ENCODE assay signal across 14 mouse cellular contexts in the genomic region with DNA sequence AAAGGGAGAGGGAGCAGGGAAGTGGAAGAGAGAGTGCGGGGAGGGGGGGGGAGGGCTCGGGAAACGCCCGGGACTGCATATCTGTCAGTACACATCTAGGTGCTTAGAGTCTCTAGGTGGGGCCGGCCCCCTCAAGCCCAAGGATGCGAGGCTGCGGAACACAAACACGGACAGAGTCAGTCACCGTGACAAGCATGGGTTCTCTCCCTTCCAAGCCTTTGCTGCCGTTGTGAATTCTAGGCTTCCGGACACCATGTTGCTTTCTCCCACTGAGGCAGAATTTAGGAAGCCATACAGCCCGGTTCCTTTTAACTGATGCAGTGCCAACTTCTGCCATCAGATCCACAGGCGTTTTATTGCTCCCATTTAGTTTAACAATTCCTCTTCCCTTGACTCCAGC.
DNase-seq lines count a peak whose midpoint lies in the region; ATAC-seq and TF ChIP-seq lines count a peak whose summit lies in the region.
"Had no signal": no experiment of that assay in that cellular context is flagged by ENCODE, and none has a peak within 500 bp of the region (broad histone marks: within the 10 kb centered on the region; RNA-seq: fewer than 3 reads in every experiment).

No protein-coding gene starts in this region.

- no peaks in the 10 kb centered on the region for H3K36me3 ChIP-seq in heart, embryonic 12.5 days
- H3K36me3 ChIP-seq in midbrain, embryonic 13.5 days, result no peaks in the 10 kb centered on the region
- no peaks in the 10 kb centered on the region for H3K36me3 ChIP-seq in midbrain, embryonic 15.5 days (replicated peaks)
- H3K36me3 ChIP-seq in limb, embryonic 10.5 days, result no peaks in the 10 kb centered on the region
- H3K36me3 ChIP-seq in stomach, postnatal 0 days (ENCODE audit: control insufficient read depth, insufficient read depth, low read length), result no peaks in the 10 kb centered on the region

- H3K27ac ChIP-seq in heart, embryonic 12.5 days (ENCODE audit: poor library complexity, severe bottlenecking), result no peak overlapping the region
- H3K27ac ChIP-seq in midbrain, embryonic 13.5 days, result no peak overlapping the region
- H3K27ac ChIP-seq in midbrain, embryonic 15.5 days, result no peak overlapping the region
- no peak overlapping the region for H3K27ac ChIP-seq in limb, embryonic 10.5 days
- H3K27ac ChIP-seq in stomach, postnatal 0 days (replicated peaks), result no peak overlapping the region

- 24% methylated on average over 13 of the region's 13 CpGs for WGBS in heart, embryonic 12.5 days
- WGBS in midbrain, embryonic 13.5 days, result 24% methylated on average over 13 of the region's 13 CpGs
- WGBS in midbrain, embryonic 15.5 days, result 24% methylated on average over 13 of the region's 13 CpGs
- WGBS in limb, embryonic 10.5 days, result 16% methylated on average over 13 of the region's 13 CpGs
- WGBS in stomach, postnatal 0 days, result 40% methylated on average over 13 of the region's 13 CpGs

- H3K9me3 ChIP-seq in heart, embryonic 12.5 days (replicated peaks), result no peaks in the 10 kb centered on the region
- no peaks in the 10 kb centered on the region for H3K9me3 ChIP-seq in midbrain, embryonic 13.5 days
- H3K9me3 ChIP-seq in midbrain, embryonic 15.5 days, result no peaks in the 10 kb centered on the region
- no peaks in the 10 kb centered on the region for H3K9me3 ChIP-seq in limb, embryonic 10.5 days (replicated peaks)
- H3K9me3 ChIP-seq in stomach, postnatal 0 days (ENCODE audit: control insufficient read depth, low read length), result no peaks in the 10 kb centered on the region

- H3K4me3 ChIP-seq in heart, embryonic 12.5 days, result no peak overlapping the region
- no peak overlapping the region for H3K4me3 ChIP-seq in midbrain, embryonic 13.5 days (replicated peaks)
- H3K4me3 ChIP-seq in midbrain, embryonic 15.5 days, result no peak overlapping the region
- peak overlapping the region; percentile 30; the same call in 1 of the 2 replicates for H3K4me3 ChIP-seq in limb, embryonic 10.5 days
- no peak overlapping the region for H3K4me3 ChIP-seq in stomach, postnatal 0 days (ENCODE audit: low read depth, low read length)

- no peak for DNase-seq in heart, postnatal 4 days
- DNase-seq in limb, embryonic 10.5 days (ENCODE audit: low spot score), result no peak
- peak; percentile 29 for DNase-seq in stomach, postnatal 0 days (ENCODE audit: low spot score)
- no peak for DNase-seq in left cerebral cortex, adult 18-20 months (ENCODE audit: low spot score in 2 of 2)
- DNase-seq in gastrocnemius, postnatal 10 days, result no peak
- DNase-seq: adrenal gland, adult 8-10 months; cerebellum, adult 8-10 months; kidney, adult 8-10 months; lung, adult 18-20 months; lung, postnatal 4 days; thymus, adult 2 months had no signal

- peaks cover 15% of the 10 kb centered on the region for H3K4me1 ChIP-seq in heart, embryonic 12.5 days (replicated peaks)
- peaks cover 37% of the 10 kb centered on the region for H3K4me1 ChIP-seq in midbrain, embryonic 13.5 days (replicated peaks)
- peaks cover 28% of the 10 kb centered on the region for H3K4me1 ChIP-seq in midbrain, embryonic 15.5 days
- peaks cover 54% of the 10 kb centered on the region for H3K4me1 ChIP-seq in limb, embryonic 10.5 days
- peaks cover 6% of the 10 kb centered on the region; the same call in 1 of the 2 replicates for H3K4me1 ChIP-seq in stomach, postnatal 0 days (replicated peaks; ENCODE audit: control insufficient read depth, insufficient read depth)

- TF ChIP-seq EP300 in stomach, postnatal 0 days (optimal IDR thresholded peaks at IDR 0.05), result no peak

- H3K9ac ChIP-seq in heart, embryonic 12.5 days, result no peak overlapping the region
- H3K9ac ChIP-seq in midbrain, embryonic 13.5 days (replicated peaks), result no peak overlapping the region
- H3K9ac ChIP-seq in midbrain, embryonic 15.5 days, result no peak overlapping the region
- H3K9ac ChIP-seq in stomach, postnatal 0 days (ENCODE audit: low read length), result no peak overlapping the region

- peaks cover 30% of the 10 kb centered on the region for H3K27me3 ChIP-seq in heart, embryonic 12.5 days (replicated peaks)
- peaks cover 16% of the 10 kb centered on the region; the same call in 1 of the 2 replicates for H3K27me3 ChIP-seq in midbrain, embryonic 13.5 days
- 0 out of 2 replicates have a peak, but pooled peaks cover 5% of the 10 kb centered on the region for H3K27me3 ChIP-seq in midbrain, embryonic 15.5 days (replicated peaks)
- peaks cover 51% of the 10 kb centered on the region for H3K27me3 ChIP-seq in limb, embryonic 10.5 days (ENCODE audit: low read depth, poor library complexity, severe bottlenecking)
- H3K27me3 ChIP-seq in stomach, postnatal 0 days (ENCODE audit: control insufficient read depth, insufficient read depth, low read length), result no peaks in the 10 kb centered on the region

- no peak for TF ChIP-seq CTCF in stomach, postnatal 0 days (IDR thresholded peaks at IDR 0.05; ENCODE audit: low read depth)

- peak overlapping the region; percentile 34; the same call in 1 of the 2 replicates for H3K4me2 ChIP-seq in heart, embryonic 12.5 days
- peak overlapping the region; percentile 19; the same call in 1 of the 2 replicates for H3K4me2 ChIP-seq in midbrain, embryonic 13.5 days (replicated peaks)
- no peak overlapping the region for H3K4me2 ChIP-seq in midbrain, embryonic 15.5 days
- no peak overlapping the region for H3K4me2 ChIP-seq in stomach, postnatal 0 days (replicated peaks; ENCODE audit: low read depth)

- ATAC-seq in heart, embryonic 12.5 days (ENCODE audit: insufficient number of reproducible peaks, low FRiP score), result no peak
- ATAC-seq in midbrain, embryonic 13.5 days, result no peak
- no peak for ATAC-seq in midbrain, embryonic 15.5 days (replicated peaks)
- no peak for ATAC-seq in stomach, postnatal 0 days (ENCODE audit: low FRiP score, low TSS enrichment)

Comparison
In these comparisons a context has a peak if more than half of its experiments do, and no peak if none do; other contexts are left out.
1. H3K4me2 ChIP-seq: peak in heart, embryonic 12.5 days (single experiment) and midbrain, embryonic 13.5 days (single experiment); none in midbrain, embryonic 15.5 days (single experiment) and stomach, postnatal 0 days (single experiment).